Mouse (Mus musculus): ENCODE results near the gene Lamb3. TPM values are rescaled to one million over a fixed set of nuclear protein-coding genes. Genes with fewer than 3 reads are reported as not detected.
A peak's percentile ranks its signal among the peaks of the same experiment; 100 is the strongest.

The Lamb3 gene
- polyA plus RNA-seq, 1 experiment from 2014 or later, result 0.27 TPM

DNA sequence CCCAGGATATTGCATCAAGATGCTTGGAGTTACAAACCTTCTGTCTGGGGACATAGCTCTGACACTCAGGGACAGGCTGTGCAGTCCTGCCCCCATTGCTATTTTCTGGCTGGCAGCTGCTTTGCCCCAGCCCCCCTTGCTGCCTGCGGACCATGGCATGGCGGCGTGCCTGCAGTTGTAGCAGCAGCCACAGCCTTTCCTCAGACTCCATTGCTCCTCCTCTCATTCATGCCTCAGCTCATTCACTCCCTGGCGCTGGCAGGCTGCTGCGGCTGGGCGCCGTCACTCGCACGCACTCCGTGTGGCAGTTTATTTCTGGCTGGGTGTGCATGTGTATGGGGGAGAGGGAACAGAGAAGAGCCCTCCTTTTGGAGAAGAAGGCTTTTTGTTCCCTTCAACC lies 160.6 kb downstream of the Lamb3 start:
- Histone ChIP-seq H3K27ac (replicated peaks) (no peak overlapping the region), H3K9me3 (no peaks in the 10 kb centered on the region), H3K27me3 (no peaks in the 10 kb centered on the region; the same call in 1 of the 2 replicates), H3K4me3 (peak overlapping the region; percentile 53), H3K36me3 (no peaks in the 10 kb centered on the region), H3K9ac (replicated peaks) (peak overlapping the region; percentile 45), H3K4me2 (replicated peaks) (peak overlapping the region; percentile 74), H3K4me1 (peaks cover 33% of the 10 kb centered on the region)
- 15% methylated on average over 10 of the region's 10 CpGs for WGBS
- ATAC-seq (ENCODE audit: low FRiP score, low read depth), result peak; percentile 20; the same call in 1 of the 2 replicates

GRCm38 (mm10) chr1:193369091-193369490 lies 161.6 kb downstream of the Lamb3 start:
- Histone ChIP-seq H3K27me3 (no peaks in the 10 kb centered on the region; the same call in 1 of the 2 replicates), H3K36me3 (no peaks in the 10 kb centered on the region), H3K27ac (replicated peaks) (no peak overlapping the region), H3K4me3 (peak overlapping the region; percentile 53), H3K4me1 (peaks cover 33% of the 10 kb centered on the region), H3K9ac (replicated peaks) (peak overlapping the region; percentile 65), H3K4me2 (replicated peaks) (peak overlapping the region; percentile 74), H3K9me3 (no peaks in the 10 kb centered on the region)
- WGBS, result 20% methylated on average over 8 of the region's 8 CpGs
- ATAC-seq (ENCODE audit: low FRiP score, low read depth), result no peak

DNA sequence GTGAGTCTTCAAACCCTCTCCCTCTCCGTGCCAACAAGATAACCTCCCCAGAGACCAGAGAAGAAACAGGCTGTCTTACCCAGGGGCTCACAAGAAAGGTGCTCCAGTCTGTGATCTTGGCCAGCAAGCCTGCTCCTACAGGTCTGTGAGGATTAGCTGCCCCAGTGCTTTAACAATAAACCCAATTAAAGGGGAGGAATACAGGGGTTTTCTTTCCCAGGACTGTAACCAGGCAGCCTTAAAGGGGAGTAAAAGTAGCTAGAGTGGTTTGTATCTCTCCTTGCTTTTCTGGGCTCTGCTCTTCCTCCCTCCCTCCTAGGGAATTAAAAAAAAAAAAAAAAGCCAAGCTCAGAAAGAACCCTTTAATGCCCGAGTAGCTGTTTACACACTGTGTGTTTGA lies 162.6 kb downstream of the Lamb3 start, which contains the start of gene Camk1g:
Gene Camk1g (minus strand): TSS at position 203 of the 400 bp plus-strand sequence.
- H3K9ac ChIP-seq (replicated peaks), result peak within 1 kb of the TSS; percentile 65
- peaks cover 33% of the 10 kb centered on the region for H3K4me1 ChIP-seq
- H3K4me3 ChIP-seq, result peak within 1 kb of the TSS; percentile 53
- WGBS, result 0% methylated on average over 2 of the region's 2 CpGs
- peak within 1 kb of the TSS; percentile 52; the same call in 1 of the 2 replicates for H3K27ac ChIP-seq (replicated peaks)
- no peaks in the 10 kb centered on the region for H3K9me3 ChIP-seq
- peak within 1 kb of the TSS; percentile 74 for H3K4me2 ChIP-seq (replicated peaks)
- H3K27me3 ChIP-seq, result no peaks in the 10 kb centered on the region; the same call in 1 of the 2 replicates
- H3K36me3 ChIP-seq, result no peaks in the 10 kb centered on the region
- peak; percentile 90 for ATAC-seq (ENCODE audit: low FRiP score, low read depth)

GRCm38 (mm10) chr1:193373906-193374413 lies 166.5 kb downstream of the Lamb3 start:
- WGBS, result 85% methylated on average over 6 of the region's 6 CpGs
- Histone ChIP-seq H3K4me1 (peaks cover 20% of the 10 kb centered on the region), H3K27ac (replicated peaks) (no peak overlapping the region), H3K9me3 (no peaks in the 10 kb centered on the region), H3K9ac (replicated peaks) (no peak overlapping the region), H3K4me2 (replicated peaks) (no peak overlapping the region), H3K36me3 (no peaks in the 10 kb centered on the region), H3K4me3 (no peak overlapping the region), H3K27me3 (no peaks in the 10 kb centered on the region)
- no peak for ATAC-seq (ENCODE audit: low FRiP score, low read depth)

DNA sequence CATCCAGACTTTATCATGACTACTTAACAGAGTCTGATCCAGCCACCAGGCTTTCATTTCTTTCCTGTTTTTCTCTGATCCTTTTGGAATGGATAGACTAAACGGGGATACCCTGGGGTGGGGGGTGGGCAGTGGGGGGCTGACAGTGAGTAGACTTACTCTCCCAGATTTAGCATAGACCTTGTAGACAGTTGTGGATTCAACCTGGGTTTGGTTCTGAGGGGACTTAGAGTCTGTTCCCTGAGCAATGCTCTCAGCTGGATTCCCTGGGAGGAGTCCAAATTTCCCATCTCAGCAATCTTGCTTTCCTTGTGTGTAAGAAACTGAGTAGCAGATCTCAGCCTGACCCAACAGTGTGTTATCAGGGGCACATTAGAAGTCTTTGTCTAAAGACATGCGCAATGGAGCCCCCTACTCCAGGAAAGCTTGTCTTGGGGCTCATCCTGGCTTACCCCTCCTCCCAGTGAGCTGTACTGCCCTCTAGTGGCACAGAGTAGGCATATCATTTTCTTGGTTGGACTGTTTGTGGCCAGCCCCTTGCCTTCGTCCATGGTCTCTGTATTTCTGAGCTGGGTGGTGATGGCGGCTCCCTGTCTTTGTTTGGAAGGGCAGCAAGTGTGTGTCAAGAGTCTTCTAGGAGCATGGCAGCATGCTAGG lies 169.1 kb downstream of the Lamb3 start:
- 25% methylated on average over 4 of the region's 4 CpGs for WGBS
- no peaks in the 10 kb centered on the region for H3K36me3 ChIP-seq
- no peak overlapping the region for H3K27ac ChIP-seq (replicated peaks)
- no peaks in the 10 kb centered on the region for H3K9me3 ChIP-seq
- peaks cover 8% of the 10 kb centered on the region; the same call in 1 of the 2 replicates for H3K27me3 ChIP-seq
- no peak overlapping the region for H3K4me2 ChIP-seq (replicated peaks)
- no peak overlapping the region for H3K4me3 ChIP-seq
- H3K4me1 ChIP-seq, result peaks cover 4% of the 10 kb centered on the region; the same call in 1 of the 2 replicates
- ATAC-seq (ENCODE audit: low FRiP score, low read depth), result peak; percentile 64
- H3K9ac ChIP-seq (replicated peaks), result no peak overlapping the region

GRCm38 (mm10) chr1:193379634-193380033 lies 172.1 kb downstream of the Lamb3 start:
- Histone ChIP-seq H3K4me3 (no peak overlapping the region), H3K4me2 (replicated peaks) (no peak overlapping the region), H3K36me3 (no peaks in the 10 kb centered on the region), H3K27ac (replicated peaks) (no peak overlapping the region), H3K27me3 (peaks cover 11% of the 10 kb centered on the region; the same call in 1 of the 2 replicates), H3K9me3 (no peaks in the 10 kb centered on the region), H3K9ac (replicated peaks) (no peak overlapping the region), H3K4me1 (peaks cover 10% of the 10 kb centered on the region; the same call in 1 of the 2 replicates)
- no peak for ATAC-seq (ENCODE audit: low FRiP score, low read depth)
- 82% methylated on average over 6 of the region's 6 CpGs for WGBS

DNA sequence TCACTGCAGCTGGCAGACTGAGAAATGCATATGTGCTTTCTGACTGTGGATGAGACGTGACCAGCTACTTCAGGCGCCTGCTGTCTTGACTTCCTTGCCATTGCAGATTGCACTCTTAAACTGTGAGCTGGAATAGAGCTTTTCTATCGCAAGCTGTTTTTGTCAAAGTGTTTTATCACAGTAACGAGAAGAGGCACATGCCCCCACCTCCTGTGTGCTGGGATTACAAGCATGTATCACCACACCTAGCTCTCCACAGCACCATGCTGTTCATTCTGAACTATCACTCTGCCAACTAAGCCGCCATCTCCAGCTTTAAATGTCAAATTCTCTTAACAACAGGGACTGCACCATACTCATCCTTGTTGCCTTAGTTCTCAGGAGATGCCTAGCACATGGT lies 173.4 kb downstream of the Lamb3 start:
- H3K36me3 ChIP-seq, result no peaks in the 10 kb centered on the region
- no peak for ATAC-seq (ENCODE audit: low FRiP score, low read depth)

GRCm38 (mm10) chr1:193381597-193382404 lies 174.3 kb downstream of the Lamb3 start:
- Histone ChIP-seq H3K4me2 (replicated peaks) (peak overlapping the region; percentile 50), H3K27me3 (peaks cover 11% of the 10 kb centered on the region; the same call in 1 of the 2 replicates), H3K36me3 (no peaks in the 10 kb centered on the region), H3K4me3 (peak overlapping the region; percentile 27), H3K27ac (replicated peaks) (peak overlapping the region; percentile 46), H3K9me3 (no peaks in the 10 kb centered on the region), H3K9ac (replicated peaks) (0 out of 2 replicates have a peak overlapping the region, but pooled peaks have one; percentile 21), H3K4me1 (peaks cover 21% of the 10 kb centered on the region)
- ATAC-seq (ENCODE audit: low FRiP score, low read depth), result peak; percentile 12
- 31% methylated on average over 11 of the region's 11 CpGs for WGBS

More for the DNA sequence above, 173.4 kb downstream of the Lamb3 start:
- no peak overlapping the region for H3K4me3 ChIP-seq
- WGBS, result 84% methylated on average over 5 of the region's 5 CpGs
- no peak overlapping the region for H3K27ac ChIP-seq (replicated peaks)
- H3K9ac ChIP-seq (replicated peaks), result no peak overlapping the region
- H3K4me1 ChIP-seq, result peaks cover 13% of the 10 kb centered on the region; the same call in 1 of the 2 replicates
- H3K9me3 ChIP-seq, result no peaks in the 10 kb centered on the region
- H3K27me3 ChIP-seq, result peaks cover 11% of the 10 kb centered on the region; the same call in 1 of the 2 replicates
- no peak overlapping the region for H3K4me2 ChIP-seq (replicated peaks)

DNA sequence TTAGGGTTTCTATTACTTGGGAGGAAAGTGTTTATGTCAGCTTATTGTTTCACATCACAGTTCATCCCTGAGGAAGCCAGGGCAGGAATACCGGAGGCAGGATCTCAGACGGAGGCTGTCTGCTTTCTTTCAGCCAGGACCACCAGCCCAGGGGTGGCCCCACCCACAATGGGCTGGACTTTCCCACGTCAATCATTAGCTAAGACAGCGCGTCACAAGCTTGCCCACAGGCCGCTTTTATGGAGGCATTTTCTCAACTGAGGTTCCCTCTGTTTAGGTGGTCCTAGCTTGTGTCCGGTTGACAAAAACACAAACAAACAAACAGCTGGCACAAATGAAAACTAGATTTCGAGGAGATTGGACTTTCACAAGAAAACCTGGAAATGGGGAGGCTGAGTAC lies 174.9 kb downstream of the Lamb3 start:
- Histone ChIP-seq H3K9me3 (no peaks in the 10 kb centered on the region), H3K36me3 (no peaks in the 10 kb centered on the region), H3K4me2 (replicated peaks) (peak overlapping the region; percentile 50), H3K27me3 (peaks cover 11% of the 10 kb centered on the region; the same call in 1 of the 2 replicates), H3K27ac (replicated peaks) (peak overlapping the region; percentile 46; the same call in 1 of the 2 replicates), H3K4me1 (peaks cover 24% of the 10 kb centered on the region), H3K9ac (replicated peaks) (0 out of 2 replicates have a peak overlapping the region, but pooled peaks have one; percentile 21), H3K4me3 (peak overlapping the region; percentile 27)
- ATAC-seq (ENCODE audit: low FRiP score, low read depth), result peak; percentile 77
- WGBS, result 1% methylated on average over 8 of the region's 8 CpGs

- ATAC-seq (ENCODE audit: low FRiP score, low read depth), result peak; percentile 55
- Histone ChIP-seq H3K9me3 (no peaks in the 10 kb centered on the region), H3K9ac (replicated peaks) (peak overlapping the region; percentile 34; the same call in 1 of the 2 replicates), H3K27ac (replicated peaks) (0 out of 2 replicates have a peak overlapping the region, but pooled peaks have one; percentile 46), H3K27me3 (peaks cover 11% of the 10 kb centered on the region; the same call in 1 of the 2 replicates), H3K4me3 (peak overlapping the region; percentile 27), H3K4me2 (replicated peaks) (peak overlapping the region; percentile 50), H3K36me3 (no peaks in the 10 kb centered on the region), H3K4me1 (peaks cover 26% of the 10 kb centered on the region)
- 7% methylated on average over 8 of the region's 8 CpGs for WGBS
Observed at GRCm38 (mm10) chr1:193382841-193383462, 175.5 kb downstream of the Lamb3 start.

DNA sequence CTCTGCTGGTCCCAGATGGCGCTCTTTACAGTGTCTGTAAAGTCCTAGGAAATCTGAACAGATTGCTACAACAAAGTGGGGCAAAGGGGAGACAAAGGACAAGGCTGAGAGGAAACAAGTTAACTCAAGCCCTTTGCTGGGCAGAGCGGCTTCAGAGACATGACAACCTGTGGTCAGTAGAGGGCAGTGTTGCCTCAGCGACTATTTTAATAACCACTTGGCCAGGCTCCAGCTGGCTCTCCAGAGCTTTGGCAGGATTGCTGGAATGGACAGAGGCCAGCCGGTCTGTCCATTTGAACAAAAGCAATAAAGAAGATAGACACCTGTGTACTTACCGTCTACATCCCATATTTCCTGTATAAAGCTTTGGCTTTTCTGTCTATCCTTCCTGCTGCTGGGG lies 178.6 kb downstream of the Lamb3 start:
- no peak overlapping the region for H3K4me2 ChIP-seq (replicated peaks)
- peaks cover 53% of the 10 kb centered on the region for H3K4me1 ChIP-seq
- H3K36me3 ChIP-seq, result no peaks in the 10 kb centered on the region
- no peak overlapping the region for H3K9ac ChIP-seq (replicated peaks)
- H3K27ac ChIP-seq (replicated peaks), result peak overlapping the region; percentile 56
- WGBS, result 2% methylated on average over 5 of the region's 5 CpGs
- H3K4me3 ChIP-seq, result no peak overlapping the region
- peak; percentile 5; the same call in 1 of the 2 replicates for ATAC-seq (ENCODE audit: low FRiP score, low read depth)
- H3K9me3 ChIP-seq, result no peaks in the 10 kb centered on the region
- H3K27me3 ChIP-seq, result peaks cover 3% of the 10 kb centered on the region
